Mouse (Mus musculus) left cerebral cortex, postnatal 10 days (tissue): ENCODE data around the gene Rnd2. TPM values are rescaled to one million over a fixed set of nuclear protein-coding genes. Genes with fewer than 3 reads are reported as not detected.
"Not testable (repeated sequence)": the region's sequence is repeated elsewhere in the genome, so short reads cannot be mapped to it uniquely, and the experiment has no call there.

Source experiments
- DNase-seq, 2 experiments: peaks; one replicate each; pipeline ENCODE4 v3.0.0; 2021 to 2022; ENCODE audit warnings: low spot score in 2 of 2, mixed read lengths in 1 of 2; ENCODE audit errors: extremely low spot score in 1 of 2
- intact Hi-C: fragments of 180-260 bp; cut with DNase I; formaldehyde crosslinking; loops from one replicate; pipeline ENCODE4 v1.15.1; 2025
- total RNA-seq, 2 experiments: library from RNA; stranded (reverse); gene quantifications; 2 replicates each; pipeline ENCODE4 v1.2.3; 2021

Gene Rnd2
- total RNA-seq, 2 experiments from 2014 or later, result 111 to 115 TPM

DNA sequence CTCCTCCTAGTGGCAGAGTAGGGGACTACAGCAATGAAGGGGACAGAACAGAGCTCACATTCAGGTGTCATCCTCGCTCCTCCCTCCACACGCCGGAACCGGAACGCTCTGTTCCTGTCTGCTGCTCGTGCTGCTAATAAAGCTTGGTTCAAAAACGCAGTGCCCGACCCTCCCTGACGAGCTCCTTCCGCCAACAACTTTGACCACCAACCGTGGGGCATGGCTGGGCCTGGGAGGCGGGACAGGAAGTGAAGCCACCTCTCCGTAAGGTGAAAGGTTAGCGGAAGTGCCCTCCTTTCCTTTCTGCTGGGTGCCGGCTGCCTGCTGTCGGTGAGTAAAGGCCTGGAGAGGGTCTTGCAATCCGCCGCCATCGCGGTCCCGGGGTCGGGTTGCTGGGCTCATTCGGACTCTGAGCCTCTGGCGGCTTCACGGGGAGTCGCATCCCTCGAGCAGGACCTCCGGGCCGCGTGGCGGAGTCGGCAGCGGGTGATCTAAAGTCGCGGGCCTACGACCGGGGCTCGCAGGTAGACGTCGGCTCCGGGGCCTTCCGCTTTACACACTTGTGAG is 22.6 kb upstream of the Rnd2 start, which contains the start of gene Rpl27:
TSS of gene Rpl27 (plus strand) at position 172 of the 567 bp plus-strand sequence.
- intact Hi-C loops, result no loop called here
- peak; percentile 98 to 99 for DNase-seq

- no peak for DNase-seq
- intact Hi-C loops, result no loop called here
Observed at GRCm38 (mm10) chr11:101442760-101443159, 22.0 kb upstream of the Rnd2 start.

DNA sequence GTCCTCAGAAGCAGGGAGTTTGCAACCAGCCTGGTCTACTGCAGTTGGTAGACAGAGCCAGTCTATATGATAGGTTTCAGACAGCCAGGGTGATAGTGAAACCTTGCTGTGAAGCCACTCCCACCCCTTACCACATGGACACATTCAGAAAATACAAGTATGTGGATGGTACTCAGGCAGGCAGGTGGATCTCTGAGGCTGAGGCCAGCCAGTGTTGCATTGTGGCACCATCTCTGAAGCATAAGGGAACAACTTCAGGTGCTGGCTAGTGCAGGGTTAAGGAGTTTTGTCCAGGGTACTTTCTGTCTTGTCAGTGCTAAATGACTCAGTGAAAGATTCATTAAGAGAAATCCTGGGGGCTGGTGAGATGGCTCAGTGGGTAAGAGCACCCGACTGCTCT is 18.5 kb upstream of the Rnd2 start:
- intact Hi-C loops, result no loop called here
- DNase-seq, result no peak

DNA sequence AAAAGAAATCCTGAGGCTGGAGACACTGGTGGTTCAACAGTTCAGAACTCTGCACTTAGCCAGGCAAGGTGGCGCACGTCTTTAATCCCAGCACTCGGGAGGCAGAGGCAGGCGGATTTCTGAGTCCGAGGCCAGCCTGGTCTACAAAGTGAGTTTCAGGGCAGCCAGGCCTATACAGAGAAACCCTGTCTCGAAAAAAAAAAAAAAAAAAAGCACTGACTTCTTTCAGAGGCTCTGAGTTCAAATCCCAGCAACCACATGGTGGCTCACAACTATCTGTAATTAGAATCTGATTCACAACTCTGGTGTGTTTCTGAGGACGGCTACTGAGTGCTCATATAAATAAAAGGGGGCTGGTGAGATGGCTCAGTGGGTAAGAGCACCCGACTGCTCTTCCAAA is 17.9 kb upstream of the Rnd2 start:
- DNase-seq, intact Hi-C loops: not testable (repeated sequence)

GRCm38 (mm10) chr11:101447786-101448185 is 17.0 kb upstream of the Rnd2 start:
- DNase-seq, result no peak
- intact Hi-C loops, result no loop called here

DNA sequence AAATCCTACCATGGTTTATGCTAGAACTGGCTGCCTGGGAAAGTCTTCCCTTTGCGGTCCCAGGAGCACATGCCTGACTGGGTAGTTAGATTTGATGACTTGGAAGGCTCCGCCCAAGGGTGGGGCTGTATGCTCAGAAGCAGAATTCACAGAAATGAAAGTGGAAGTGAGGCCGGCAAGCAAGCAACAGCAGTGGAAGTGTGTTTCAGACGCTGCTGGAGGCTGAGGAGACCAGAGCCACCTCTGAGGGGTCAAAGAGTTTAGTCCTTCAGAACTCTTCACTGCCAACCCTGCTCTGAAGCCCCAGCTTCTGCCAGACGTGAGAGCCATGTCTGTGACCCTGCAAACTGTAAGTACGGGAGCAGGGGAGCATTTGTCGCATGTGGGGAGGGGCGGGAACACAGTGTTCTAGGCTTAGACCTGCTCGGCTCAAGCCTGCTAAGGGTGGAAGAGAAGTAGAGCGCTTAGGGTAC is 16.5 kb upstream of the Rnd2 start, which contains the start of gene Ifi35:
TSS of gene Ifi35 (plus strand) at position 134 of the 473 bp plus-strand sequence.
- intact Hi-C loops, result no loop called here
- DNase-seq, result peak in 1 of 2 experiments; percentile 79

DNA sequence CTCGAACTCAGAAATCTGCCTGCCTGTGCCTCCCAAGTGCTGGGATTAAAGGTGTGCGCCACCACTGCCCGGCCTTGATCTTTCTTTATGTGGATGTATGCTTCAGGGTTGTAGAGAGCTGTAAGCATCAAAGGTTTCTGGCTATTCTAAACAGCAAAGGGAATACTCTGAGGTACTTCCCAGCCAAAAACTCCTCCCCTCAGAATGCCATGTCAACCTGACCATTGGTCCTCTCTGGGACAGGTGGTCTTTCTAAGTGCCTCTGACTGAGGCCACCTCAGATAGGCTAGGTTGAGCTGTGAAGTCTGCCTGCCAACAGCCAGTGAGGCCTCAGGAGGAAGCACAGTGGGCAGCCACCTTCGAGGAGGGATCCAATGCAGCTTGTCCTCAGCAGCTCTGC is 15.9 kb upstream of the Rnd2 start:
- intact Hi-C loops, result no loop called here
- no peak for DNase-seq

DNA sequence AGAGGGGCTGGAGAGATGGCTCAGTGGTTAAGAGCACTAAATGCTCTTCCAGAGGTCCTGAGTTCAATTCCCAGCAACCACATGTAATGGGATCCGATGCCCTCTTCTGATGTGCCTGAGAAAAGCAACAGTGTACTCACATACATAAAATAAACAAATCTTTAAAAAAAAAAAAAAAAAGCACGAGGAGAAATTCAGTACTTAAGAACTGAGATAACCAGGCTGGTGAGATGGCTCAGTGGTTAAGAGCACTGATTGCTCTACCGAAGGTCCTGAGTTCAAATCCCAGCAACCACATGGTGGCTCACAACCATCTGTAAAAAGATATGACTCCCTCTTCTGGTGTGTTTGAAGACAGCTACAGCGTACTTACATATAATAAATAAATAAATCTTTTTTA is 15.2 kb upstream of the Rnd2 start:
- intact Hi-C loops, DNase-seq: not testable (repeated sequence)

DNA sequence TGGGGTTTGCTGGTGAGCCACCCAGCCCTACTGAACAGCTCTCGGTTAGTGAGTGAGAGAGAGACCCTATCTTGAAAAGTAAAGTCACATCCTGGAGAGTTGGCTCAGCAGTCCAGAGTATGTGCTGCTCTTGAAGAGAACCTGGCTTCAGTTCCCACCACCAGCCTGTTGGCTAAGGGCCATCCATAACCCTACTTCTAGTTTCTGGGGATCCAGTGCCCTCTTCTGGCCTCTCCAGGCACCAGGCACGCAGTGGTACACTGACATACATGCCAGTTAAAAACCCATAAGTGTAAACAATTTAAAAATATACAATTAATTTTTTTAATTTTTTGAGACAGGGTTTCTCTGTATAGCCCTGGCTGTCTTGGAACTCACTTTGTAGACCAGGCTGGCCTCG is 14.4 kb upstream of the Rnd2 start:
- intact Hi-C loops, result no loop called here
- DNase-seq, result no peak

- intact Hi-C loops, result no loop called here
- DNase-seq, result no peak
Observed at GRCm38 (mm10) chr11:101451536-101451935, 13.3 kb upstream of the Rnd2 start.

DNA sequence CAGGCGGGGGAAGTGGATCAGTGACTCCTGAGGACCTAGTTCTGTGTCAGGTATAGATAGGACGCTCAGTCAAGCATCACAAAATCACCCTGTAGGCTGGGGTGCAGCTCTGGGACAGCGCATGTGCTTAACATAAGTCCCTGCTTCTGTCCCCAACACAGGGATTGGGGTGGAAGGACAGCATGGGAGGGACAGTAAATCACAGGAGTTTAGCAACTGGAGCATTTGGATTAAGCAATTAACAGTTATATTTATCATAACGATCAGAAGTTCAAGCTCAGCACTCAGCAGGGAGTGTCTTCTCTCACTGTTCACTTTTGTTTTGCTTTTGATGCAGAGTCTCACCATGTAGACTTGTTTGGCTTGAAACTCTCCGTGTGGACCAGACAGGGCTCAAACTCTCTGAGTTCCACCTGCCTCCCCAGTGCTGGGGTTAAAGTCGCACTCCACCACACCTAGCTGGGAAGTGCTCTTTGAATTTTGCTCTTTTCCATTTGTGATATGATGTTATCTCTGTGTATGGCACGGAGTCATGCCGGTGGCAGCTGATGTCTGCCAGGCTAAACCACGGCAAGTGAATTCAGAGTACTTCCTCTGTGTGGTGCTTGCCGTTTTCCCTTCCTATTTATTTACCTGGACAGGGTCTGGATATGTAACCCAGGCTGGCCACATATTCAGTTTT is 12.6 kb upstream of the Rnd2 start:
- intact Hi-C loops, result no loop called here
- DNase-seq, result peak in 1 of 2 experiments; percentile 3

DNA sequence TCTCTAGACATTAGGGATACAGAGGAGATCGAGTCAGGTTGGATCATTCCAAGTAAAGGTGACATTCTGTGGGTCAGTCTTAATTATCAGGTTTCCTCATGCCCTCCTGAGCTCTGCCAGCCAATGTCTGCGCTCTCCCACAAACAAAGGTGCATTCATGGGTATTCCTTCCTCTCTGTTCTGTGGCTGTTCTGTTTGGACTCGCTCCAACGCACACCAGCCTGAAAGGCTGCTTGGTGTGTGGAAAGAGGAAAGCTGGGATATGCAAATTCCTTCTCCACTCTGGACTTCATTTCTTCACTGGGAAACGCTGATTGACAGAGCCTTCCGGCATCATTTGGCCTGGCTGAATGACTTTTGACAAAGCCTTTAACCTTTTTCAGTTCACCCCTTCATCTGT is 10.1 kb upstream of the Rnd2 start:
- DNase-seq, result no peak
- intact Hi-C loops, result no loop called here

GRCm38 (mm10) chr11:101455627-101456026 is 9.2 kb upstream of the Rnd2 start:
- intact Hi-C loops, result no loop called here

GRCm38 (mm10) chr11:101457631-101458030 is 7.2 kb upstream of the Rnd2 start:
- DNase-seq, result no peak

More at GRCm38 (mm10) chr11:101455627-101456026, 9.2 kb upstream of the Rnd2 start:
- DNase-seq, result no peak

DNA sequence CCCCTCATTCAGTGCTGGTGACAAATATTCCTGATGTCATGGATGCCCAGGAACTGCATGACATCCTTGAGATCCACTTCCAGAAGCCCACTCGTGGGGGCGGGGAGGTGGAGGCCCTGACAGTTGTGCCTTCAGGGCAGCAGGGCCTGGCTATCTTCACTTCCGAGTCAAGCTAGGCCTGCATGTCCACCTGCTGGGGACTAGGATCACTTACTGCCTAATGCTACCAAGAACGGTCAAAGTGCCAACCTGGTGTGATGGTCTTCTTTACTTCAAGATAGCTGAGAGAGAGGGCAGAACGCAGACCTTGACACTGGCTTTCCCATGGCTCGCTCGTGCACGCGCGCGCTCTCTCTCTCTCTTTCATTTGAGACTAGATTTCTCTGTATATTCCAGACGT is 6.6 kb upstream of the Rnd2 start:
- no peak for DNase-seq
- intact Hi-C loops, result no loop called here

More at GRCm38 (mm10) chr11:101457631-101458030, 7.2 kb upstream of the Rnd2 start:
- intact Hi-C loops, result no loop called here

DNA sequence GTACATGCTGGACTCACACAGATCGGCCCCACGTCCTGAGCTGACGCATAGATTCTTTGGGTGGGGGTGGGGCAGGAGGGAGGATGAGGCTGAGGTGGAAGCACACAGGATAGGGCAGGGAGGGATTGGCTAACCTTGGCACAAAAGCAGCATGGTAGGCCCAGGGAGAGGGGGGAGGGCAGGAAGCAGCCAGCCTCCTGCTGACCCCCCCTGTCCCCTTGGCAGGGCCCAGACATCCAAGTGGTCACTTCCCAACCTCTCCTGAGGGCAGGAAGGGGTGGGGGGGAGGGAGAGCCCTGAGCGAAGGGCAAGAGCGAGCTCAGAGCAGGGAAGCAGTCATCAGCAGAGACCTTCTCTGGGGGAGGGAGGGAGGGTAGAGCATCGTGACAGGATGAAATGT is 5.1 kb upstream of the Rnd2 start:
- intact Hi-C loops, result no loop called here
- no peak for DNase-seq

DNA sequence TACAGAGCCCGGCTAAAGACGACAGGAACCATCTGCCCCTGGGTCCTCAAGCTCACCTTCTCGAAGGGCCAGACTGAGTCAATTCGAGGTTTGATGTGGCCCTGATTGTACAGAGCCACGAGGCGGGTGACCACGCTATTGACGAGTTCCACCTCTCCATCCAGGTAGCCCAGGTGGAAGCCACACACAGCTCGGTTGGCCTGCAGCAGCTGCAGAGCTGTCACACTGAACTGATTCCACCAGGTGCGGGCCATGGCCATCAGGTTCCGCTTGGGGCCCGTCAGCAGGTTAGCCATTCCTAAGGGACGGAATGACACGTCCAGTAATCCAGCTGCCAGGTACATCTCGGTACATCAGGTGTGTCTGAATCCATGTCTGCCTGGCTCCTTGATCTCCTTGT is 4.5 kb upstream of the Rnd2 start:
- DNase-seq, result no peak
- intact Hi-C loops, result no loop called here

DNA sequence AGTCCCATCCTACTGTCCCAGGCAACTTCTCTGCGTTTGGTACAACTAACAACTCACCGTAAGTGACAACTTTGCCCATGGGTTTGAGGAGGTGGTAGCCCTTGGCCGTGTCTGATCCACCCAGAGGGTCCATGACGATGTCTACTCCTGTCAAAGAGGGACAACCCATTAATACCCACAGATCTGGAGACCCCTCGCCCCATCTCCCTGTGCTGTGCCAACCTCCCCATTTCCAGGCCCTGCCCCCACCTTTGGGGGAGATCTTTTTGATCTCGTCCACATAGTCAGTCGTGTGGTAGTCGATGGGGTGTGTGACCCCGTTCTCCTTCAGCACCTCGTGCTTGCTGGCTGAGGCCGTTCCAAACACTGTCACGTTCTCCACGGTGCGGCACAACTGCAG is 2.7 kb upstream of the Rnd2 start:
- peak in 1 of 2 experiments; percentile 20 for DNase-seq
- intact Hi-C loops, result no loop called here

- intact Hi-C loops, result no loop called here
- DNase-seq, result peak in 1 of 2 experiments; percentile 20
Observed at GRCm38 (mm10) chr11:101462583-101463440, 2.0 kb upstream of the Rnd2 start.
